Mouse (Mus musculus): Measurements from ENCODE around the gene Plekha6. TPM values are rescaled to one million over a fixed set of nuclear protein-coding genes. Genes with fewer than 3 reads are reported as not detected.

Plekha6 gene
- polyA plus RNA-seq (2012) = 0.46 and 0.54 TPM in 2 replicates

GRCm38 (mm10) chr1:133163820-133164431 lies at the start of gene Plekha6:
Plekha6 (plus strand) TSS chr1:133164210.
- no peak for TF ChIP-seq GATA1 (IDR thresholded peaks at IDR 0.05; ENCODE audit: low read length)

DNA sequence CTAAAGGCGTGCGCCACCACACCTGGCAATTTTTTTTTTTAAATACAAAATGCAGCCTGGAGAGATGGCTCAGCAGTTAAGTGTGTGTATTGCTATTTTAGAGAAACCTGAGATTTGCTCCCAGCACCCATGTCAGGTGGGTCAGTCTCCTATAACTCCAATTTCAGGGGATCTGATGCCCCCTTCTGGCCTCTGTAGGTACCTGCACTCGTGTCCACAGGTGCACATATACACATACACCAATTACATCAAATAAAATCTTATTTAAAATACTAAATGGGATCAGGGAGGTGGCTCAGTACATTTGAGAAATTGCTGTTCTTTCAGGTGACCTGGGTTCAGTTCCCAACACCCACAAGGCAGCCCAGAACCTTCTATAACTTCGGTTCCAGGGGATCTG lies 47.9 kb upstream of the Plekha6 start:
- no peak for TF ChIP-seq GATA1 (IDR thresholded peaks at IDR 0.05; ENCODE audit: low read length)

DNA sequence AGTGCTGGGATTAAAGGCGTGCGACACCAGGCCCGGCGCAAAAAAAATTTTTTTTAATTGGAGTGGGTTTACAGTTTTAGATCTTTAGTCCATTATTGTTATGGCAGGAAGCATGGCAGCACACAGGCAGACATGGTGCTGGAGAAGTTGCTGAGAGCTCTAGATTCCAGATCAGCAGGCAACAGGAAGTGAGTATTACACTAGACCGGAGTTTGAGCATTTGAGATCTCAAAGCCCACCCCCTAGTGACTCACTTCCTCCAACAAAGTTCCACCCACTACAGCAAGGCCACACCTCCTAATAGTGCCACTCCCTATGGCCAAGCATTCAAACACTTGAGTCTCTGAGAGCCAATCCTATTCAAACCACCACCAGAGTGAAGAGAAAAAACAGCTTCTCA lies 45.9 kb upstream of the Plekha6 start:
- no peak for TF ChIP-seq GATA1 (IDR thresholded peaks at IDR 0.05; ENCODE audit: low read length)

DNA sequence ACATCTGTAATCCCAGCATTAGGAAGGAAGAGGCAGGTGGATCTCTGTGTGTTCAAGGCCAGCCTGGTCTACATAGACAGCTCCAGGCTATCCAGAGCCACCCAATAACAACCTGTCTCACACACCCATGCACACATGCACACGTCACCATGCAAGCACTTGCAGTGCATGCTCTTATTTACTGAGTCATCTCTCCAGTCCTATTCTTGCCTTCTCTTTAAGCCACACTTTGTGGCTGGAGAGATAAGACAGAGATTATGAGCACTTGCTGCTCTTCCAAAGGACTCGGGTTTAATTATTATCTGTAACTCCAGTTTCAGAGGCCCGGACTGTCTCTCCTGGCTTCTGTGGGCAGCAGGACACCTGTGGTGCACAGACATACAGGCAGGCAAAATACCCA lies 45.2 kb upstream of the Plekha6 start:
- peak; percentile 86 for TF ChIP-seq GATA1 (IDR thresholded peaks at IDR 0.05; ENCODE audit: low read length)

DNA sequence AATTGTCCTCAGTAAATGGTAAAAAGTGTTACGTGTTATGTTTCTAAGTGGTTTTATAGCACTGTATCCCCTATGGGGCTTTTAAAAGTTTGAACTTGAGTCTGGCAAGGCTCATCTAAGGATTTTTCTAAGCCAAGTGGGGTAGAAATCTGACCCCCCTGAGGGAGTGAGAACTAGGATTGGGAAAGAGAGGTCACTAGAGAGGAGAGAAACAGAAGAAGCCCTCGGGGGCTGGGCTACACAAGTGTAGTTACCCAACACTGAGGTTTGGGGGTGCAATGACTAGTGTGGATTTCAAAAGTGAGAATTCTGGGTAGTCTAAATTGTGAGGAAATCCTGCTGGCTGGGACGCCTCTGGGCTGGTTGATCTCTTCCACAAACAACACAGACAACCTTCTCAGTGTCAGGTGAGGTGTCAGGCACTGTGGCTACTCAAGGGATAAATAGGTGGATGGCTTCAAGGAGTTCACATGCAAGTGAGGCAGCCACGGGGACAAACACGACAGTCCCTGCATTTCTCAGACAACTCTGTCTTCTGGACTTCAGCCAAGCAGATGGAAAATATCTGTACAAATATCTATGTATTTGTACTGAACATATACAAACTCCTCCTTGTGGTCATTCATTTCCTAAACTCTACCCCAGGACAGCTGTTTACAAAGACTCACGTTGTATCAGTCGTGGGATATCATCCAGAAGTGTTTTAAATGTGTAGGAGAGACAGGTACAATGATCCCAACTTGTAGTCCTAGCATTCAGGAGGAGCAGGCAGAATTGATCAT lies 43.9 kb upstream of the Plekha6 start:
- TF ChIP-seq GATA1 (IDR thresholded peaks at IDR 0.05; ENCODE audit: low read length) = no peak

GRCm38 (mm10) chr1:133121246-133121645 lies 42.8 kb upstream of the Plekha6 start:
- no peak for TF ChIP-seq GATA1 (IDR thresholded peaks at IDR 0.05; ENCODE audit: low read length)

GRCm38 (mm10) chr1:133124137-133124536 lies 39.9 kb upstream of the Plekha6 start:
- no peak for TF ChIP-seq GATA1 (IDR thresholded peaks at IDR 0.05; ENCODE audit: low read length)

- TF ChIP-seq GATA1 (IDR thresholded peaks at IDR 0.05; ENCODE audit: low read length) = no peak
Observed at GRCm38 (mm10) chr1:133125640-133126364, 38.2 kb upstream of the Plekha6 start.

GRCm38 (mm10) chr1:133126365-133126740 lies 37.7 kb upstream of the Plekha6 start:
- TF ChIP-seq GATA1 (IDR thresholded peaks at IDR 0.05; ENCODE audit: low read length) = no peak

DNA sequence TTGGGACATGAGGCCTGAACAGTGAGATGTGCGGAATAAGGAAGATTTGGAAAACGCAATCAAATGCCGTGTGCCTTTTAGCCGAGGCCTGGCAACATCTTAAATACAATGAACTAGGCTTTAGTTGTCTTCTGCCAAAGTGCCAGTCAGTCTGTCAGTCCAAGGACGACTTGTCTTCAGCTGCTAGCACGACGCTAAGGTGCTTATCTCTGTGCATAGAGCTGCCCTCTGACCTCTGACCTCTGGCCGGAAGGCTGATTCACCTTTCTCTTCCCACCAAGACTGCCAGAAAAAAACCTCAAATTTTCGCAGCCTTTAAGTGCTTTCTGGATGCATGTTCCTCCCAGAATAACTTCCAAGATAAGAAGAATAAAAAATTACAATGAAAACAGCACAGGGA lies 36.7 kb upstream of the Plekha6 start:
- TF ChIP-seq GATA1 (IDR thresholded peaks at IDR 0.05; ENCODE audit: low read length) = no peak

- TF ChIP-seq GATA1 (IDR thresholded peaks at IDR 0.05; ENCODE audit: low read length) = no peak
Observed at GRCm38 (mm10) chr1:133129471-133130221, 34.4 kb upstream of the Plekha6 start.

GRCm38 (mm10) chr1:133130638-133131560 lies 33.1 kb upstream of the Plekha6 start, which contains the start of gene Ppp1r15b:
Ppp1r15b (plus strand) TSS chr1:133131143.
- TF ChIP-seq GATA1 (IDR thresholded peaks at IDR 0.05; ENCODE audit: low read length) = no peak

- TF ChIP-seq GATA1 (IDR thresholded peaks at IDR 0.05; ENCODE audit: low read length) = no peak
Observed at GRCm38 (mm10) chr1:133131561-133131905, 32.5 kb upstream of the Plekha6 start.

DNA sequence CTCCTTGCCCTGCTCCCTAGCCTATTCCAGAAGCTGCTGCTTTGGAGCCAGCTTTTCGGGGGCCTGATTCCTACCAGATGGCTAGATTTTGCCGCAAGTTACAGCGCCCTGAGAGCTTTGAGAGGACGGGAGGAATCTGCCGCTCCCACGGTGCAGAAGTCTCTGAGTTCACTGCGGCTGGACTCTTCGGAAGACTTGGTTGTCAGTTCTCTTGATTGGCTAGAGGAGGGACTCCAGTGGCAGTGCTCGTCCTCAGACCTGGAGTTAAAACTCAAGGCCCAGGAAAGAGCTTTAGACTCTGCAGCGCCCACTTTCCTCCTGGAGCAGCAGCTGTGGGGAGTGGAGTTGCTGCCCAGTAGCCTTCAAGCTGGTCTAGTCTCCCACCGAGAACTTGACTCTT lies 32.1 kb upstream of the Plekha6 start:
- TF ChIP-seq GATA1 (IDR thresholded peaks at IDR 0.05; ENCODE audit: low read length) = no peak
